Mouse (Mus musculus) thymus, postnatal 36 days (tissue): ENCODE data around the gene Galnt17.

Experiments used
- DNase-seq, 2 experiments: peaks; one replicate each; pipeline ENCODE4 v3.0.0; 2022; ENCODE audit warnings: mixed read lengths in 2 of 2

Galnt17 gene

DNA sequence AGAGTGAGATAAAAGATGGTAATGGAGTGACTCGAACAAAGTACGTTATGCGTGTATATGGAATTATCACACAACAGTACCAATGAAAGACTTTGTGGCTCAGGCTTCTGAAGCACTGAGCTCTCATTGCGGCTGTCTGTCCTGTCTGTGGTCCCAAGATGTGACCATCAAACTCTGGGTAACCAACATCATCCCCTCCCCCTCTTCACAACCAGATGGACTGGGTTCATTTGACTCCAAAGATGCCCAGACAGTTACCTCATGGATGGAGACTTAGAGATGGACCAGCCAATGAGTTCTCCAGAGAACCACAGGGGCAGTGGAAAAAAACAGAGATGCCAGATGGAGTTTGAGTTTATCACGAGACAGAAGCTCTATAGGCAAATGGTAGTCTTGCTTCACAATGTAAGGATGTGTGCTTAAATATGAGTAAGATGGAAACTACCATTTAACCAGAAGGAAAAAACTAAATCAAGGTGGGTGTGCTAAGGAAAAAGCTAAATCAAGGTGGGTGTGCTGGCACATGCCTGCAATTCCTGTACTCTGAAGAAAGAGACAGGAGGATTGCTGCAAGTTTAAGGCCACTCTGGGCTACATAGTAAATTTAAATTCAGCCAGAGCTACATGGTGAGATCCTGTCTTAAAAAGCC lies 190.8 kb downstream of the Galnt17 start:
- DNase-seq: no peak

DNA sequence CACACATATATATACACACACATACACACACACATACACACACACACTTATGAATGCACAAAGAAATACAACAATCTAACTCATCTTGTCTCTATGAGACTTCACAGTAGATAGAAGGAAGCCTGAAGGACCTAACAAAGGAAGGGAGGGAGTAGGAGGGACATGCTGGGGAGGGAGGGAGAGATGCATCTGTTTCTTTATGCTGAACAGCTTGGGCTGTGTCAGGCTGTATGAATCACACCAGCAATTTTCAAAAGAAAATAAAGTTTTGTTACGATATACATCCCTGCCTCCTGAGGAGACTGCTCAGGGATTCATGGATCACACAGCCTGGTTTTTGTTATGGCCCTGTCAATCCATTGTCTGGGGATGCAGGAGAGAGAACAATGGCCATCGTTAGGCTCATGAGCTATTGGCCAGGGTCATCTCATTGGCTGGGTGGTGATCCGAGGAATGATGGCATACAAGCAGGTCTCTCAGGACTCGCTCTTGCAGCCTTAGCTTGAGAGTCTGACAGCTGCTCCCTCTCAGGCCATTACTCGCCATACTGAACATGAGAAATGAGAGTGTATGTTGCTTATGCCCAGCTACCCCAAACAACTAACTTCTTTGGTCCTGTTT lies 194.3 kb downstream of the Galnt17 start:
- no peak for DNase-seq

DNA sequence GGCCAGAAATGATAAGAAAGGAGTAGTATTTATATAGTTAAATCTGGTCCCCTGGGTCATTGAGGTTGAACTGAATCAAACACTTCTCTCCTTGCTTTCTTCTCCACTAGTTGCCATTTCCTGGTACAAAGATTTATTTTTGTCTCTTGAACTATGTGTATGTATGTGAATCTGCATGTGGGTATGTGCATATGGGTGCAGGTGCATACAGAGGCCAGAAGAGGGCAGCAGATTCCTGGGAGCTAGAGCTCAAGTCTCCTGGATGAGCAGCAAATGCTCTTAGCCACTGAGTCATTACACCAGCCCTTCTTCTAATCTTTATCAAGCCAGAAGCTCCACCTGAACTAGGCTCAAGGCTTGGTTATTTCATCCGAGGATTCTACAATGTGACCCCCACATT lies 201.1 kb downstream of the Galnt17 start:
- no peak for DNase-seq

DNA sequence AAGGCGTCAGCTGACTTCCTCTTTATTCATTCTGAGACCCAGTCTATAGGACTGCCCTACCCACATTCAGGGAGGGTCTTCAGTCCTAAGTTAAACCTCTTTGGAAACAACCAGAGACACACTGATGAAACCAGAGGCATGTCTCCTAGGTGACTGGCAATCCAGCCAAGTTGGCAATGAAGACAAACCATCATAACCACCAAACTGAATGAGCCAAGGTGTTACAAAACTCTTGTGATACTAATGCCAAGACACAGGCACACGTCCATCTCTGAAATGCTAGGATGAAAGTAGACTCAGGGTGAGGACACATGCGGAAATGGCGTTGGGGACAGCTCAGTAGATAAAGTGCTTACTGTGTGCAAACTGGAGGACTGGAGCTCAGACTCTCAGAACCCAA lies 211.5 kb downstream of the Galnt17 start:
- no peak for DNase-seq

DNA sequence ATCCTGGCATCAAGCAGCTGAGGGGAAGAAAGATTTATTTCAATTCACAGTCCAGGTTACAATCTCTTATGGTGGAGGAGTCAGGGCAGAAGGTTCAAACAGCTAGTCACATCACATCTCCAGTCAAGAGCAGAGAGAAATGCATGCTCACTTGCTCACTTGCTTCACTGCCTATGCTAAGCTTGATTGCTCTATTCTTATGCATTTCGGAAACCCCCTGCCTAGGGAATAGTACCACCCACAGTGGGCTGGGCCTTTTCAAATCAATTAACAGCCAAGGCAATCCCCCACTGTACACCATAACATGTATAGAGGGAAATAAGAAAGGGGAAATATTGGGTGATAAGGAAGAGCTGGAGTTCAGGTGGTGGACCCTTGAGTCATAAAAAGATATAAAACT lies 212.7 kb downstream of the Galnt17 start:
- no peak for DNase-seq

- DNase-seq: no peak
Measured at GRCm38 (mm10) chr5:131094771-131095170, 213.5 kb downstream of the Galnt17 start.

DNA sequence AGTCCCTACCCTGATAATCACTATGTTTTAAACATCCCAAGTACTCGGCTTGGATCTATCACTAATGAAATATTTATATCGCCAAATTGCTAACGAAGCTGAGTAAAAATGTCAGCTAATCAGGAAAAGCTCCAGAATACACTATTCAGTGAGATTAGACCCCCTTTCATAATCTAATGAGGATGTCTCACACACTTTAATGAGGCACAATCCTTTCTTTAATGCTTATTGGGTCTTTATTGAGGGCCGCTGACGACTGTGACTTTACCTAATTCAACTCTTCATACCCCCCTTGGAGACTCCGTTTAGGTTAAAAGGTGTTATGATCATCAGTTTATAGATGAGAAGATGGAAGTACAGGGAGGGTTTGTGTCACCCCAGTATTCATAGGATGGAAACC lies 214.2 kb downstream of the Galnt17 start:
- DNase-seq: no peak

DNA sequence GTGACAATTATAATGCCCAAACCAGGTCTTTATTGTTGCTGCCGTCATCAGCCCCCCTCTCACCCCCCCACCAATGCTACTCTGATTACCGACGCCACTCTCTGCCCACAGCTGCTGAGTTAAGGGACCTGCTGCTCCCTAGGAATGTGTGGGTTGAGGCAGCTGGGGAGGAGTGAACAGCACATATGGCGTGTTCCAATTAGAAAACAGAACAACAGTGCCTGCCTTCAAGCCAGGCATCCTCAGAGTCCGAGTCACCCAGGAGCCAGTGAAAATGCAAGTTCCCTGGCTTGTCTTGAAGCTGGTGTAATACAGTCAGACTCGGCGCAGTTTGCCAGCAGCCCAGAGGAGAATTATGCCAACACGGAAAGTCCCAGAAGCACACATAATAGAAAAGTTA lies 218.4 kb downstream of the Galnt17 start:
- no peak for DNase-seq

DNA sequence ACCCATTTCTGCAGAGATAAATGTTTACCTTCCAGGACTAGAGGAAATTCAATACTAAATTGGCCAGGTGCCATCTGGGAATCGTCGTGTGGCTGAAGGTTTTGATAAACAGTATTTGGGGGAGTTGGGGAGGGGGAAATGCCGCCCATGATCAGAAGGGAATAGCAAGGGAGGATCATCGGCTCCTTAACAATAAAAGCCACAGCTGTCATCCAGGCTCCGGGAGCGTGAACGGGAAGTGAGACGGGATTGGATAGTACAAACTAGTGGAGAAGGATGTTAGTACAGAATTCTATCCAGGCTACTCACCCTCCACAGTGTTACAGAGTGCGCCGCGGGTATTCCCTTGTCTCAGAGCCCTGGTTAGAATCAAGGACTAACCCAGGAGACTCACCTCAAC lies 219.4 kb downstream of the Galnt17 start:
- no peak for DNase-seq

- DNase-seq: no peak
Measured at GRCm38 (mm10) chr5:131083072-131083657, 225.1 kb downstream of the Galnt17 start.

GRCm38 (mm10) chr5:131077682-131078081 lies 230.6 kb downstream of the Galnt17 start:
- no peak for DNase-seq

DNA sequence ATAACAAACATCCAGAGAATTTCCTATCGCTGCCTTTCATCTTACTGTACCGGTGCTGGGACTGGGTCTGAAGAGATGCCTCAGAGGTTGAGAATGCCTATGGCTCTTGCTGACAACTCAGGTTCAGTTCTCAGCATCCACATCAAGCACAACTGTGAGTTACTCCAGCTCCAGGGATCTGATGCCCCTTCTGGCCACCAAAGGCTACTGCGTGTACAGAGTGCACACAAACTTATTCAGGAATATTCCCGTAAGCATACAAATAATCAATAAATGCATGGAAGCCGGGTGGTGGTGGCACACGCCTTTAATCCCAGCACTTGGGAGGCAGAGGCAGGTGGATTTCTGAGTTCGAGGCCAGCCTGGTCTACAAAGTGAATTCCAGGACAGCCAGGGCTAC lies 232.5 kb downstream of the Galnt17 start:
- DNase-seq: no peak

- DNase-seq: no peak
Measured at GRCm38 (mm10) chr5:131074295-131074694, 234.0 kb downstream of the Galnt17 start.

- DNase-seq: no peak
Measured at GRCm38 (mm10) chr5:131065174-131065573, 243.1 kb downstream of the Galnt17 start.

DNA sequence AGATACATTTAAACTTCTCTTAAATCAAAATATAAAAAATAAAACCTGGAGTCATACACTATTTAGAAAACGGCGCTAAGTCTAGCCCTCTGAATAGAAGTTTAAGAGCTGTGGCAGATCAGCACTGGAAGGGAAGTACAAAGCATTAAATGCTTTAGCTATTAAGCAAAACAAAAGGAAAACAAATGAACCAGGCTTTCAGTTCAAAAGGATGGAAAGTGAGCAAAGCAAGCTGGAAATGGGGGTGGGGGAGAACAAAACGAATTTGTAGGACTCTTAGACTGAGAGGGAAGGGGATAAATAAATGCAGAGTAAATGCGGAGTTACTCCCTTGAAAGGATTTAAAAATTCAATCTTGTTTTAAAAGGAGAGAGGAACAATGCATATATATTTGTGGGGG lies 259.8 kb downstream of the Galnt17 start:
- DNase-seq: no peak

GRCm38 (mm10) chr5:131043130-131043529 lies 265.2 kb downstream of the Galnt17 start:
- no peak for DNase-seq

DNA sequence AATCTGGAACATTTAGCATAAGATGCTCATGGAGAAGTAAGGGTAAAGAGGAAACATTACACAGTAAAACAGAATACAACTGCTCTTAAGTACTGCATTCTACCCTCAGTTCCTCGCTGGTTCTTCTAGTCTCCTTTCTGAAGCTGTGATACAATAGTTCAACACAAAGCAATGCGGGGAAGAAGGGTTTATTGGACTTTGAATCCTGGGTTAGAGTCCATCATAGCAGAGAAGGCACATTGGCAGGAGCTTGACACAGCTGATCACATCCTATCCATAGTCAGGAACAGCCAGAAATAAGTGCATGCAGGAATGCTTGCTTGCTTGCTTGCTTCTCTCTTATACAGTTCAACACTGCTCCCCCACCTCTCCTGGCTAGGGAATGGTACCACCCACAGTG lies 267.9 kb downstream of the Galnt17 start:
- no peak for DNase-seq

DNA sequence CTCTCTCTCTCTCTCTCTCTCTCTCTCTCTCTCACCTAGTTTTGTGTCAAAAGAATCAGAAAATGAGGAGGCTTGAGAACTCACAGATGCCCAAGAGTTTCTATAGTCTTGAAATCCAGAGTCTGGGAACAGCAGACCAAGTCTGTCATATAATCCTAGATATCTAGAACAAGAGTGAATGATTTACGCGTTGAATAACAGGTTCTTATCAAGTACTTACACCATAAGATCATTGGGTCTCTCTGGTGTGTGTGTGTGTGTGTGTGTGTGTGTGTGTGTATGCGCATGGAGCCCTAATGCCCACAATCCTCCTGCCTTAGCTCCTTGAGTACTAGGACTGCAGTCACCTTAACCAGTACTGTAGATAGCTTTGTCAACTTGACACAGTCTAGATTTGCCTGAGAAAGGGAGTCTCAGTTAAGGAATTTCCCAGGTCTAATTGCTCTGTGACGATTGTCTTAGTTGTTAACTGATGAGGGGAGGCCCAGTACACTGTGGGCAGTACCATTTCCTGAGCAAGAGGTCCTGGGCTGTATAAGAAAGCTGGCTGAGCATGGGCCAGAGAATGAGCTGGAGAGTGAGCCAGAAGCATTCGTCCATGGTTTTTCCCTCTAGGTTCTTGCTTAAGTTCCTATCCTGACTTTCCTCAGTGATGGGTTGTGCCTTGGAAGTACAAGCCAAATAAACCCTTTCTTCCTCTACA lies 268.5 kb downstream of the Galnt17 start:
- no peak for DNase-seq

- no peak for DNase-seq
Measured at GRCm38 (mm10) chr5:131024506-131024905, 283.8 kb downstream of the Galnt17 start.

- no peak for DNase-seq
Measured at GRCm38 (mm10) chr5:131022396-131022993, 285.8 kb downstream of the Galnt17 start.

DNA sequence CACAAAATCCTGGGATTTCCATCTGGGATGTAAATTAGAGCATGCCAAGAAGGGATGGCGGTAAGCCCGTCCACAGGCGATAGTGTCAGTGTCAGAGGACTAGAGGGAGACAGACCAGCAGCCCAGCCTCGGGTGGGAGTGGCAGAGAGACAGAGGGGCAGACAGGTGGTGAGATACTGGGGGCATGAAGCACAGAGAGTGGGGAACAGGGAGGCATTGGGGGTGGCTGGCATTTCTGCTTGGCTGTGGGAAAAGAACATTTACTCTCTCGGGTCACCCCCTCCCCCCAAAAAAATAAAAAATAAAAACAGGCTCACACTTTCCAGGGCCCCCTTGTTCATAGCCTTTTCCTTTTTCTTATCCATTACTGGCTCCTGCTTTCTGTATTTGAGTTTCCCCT lies 287.4 kb downstream of the Galnt17 start:
- DNase-seq: no peak

DNA sequence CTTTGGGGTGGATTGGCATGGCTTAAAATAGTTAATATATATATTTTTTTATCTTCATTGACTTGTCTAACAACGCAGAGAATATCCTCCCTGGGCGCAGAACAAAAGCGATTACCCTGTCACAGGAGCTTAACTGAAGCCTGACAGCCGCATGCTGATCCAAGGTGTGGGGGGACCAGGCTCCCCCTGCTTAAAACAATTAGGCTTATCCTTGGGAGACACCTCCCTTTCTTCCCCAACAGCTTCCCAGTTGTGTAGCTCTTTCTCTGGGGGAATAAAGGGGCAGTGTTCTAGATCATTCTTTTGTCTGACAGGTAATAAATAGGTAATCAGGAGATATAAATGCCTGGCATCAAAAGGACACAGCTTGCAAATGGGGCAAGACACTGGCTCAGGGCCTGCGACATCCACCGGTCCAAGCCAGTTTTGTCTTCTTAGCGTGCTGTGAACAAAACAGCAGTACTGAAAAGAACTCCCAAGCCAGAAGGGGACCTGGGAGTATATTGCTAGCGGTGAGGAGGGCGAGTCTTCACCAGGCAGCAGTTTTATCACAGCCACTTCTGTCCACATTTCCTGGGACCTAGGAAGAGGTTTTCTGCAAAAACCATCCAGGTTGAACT lies 288.8 kb downstream of the Galnt17 start:
- DNase-seq: no peak

DNA sequence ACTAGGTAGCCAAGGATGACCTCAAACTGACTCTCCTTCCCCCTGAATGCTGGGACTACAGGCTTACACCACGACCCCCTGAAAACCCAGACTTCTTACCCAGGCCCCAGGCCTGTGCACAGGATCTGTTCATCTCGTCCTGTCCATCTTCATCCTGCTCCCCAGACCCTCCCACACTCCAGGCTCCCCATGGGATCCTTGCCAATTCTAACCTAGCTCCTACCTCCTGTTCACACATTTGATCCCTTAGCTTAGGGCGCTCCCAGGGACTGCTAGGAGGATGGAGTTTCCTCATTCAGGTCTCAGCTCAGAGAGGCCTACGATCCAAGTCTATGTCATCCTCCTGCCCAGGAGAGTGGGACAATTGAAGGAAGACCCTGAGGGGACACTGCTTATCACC lies 292.2 kb downstream of the Galnt17 start:
- DNase-seq: no peak
